Mouse (Mus musculus): ENCODE data around the gene Prss35.

The Prss35 gene

GRCm38 (mm10) chr9:86742959-86743911 is at the start of gene Prss35:
Prss35 (plus strand) TSS chr9:86743649.
- in situ Hi-C loops (cut with MseI, MboI), result no loop called here

GRCm38 (mm10) chr9:86693935-86694334 is 49.5 kb upstream of the Prss35 start:
- in situ Hi-C loops (cut with MseI, MboI), result no loop called here

- in situ Hi-C loops (cut with MseI, MboI), result no loop called here
These were observed 48.8 kb upstream of the Prss35 start for GRCm38 (mm10) chr9:86694644-86695043.

- in situ Hi-C loops (cut with MseI, MboI), result no loop called here
These were observed 48.1 kb upstream of the Prss35 start for GRCm38 (mm10) chr9:86695199-86695817.

GRCm38 (mm10) chr9:86695818-86696261 is 47.6 kb upstream of the Prss35 start, which contains the start of gene Me1:
Me1 (minus strand) TSS chr9:86695953.
- in situ Hi-C loops (cut with MseI, MboI), result no loop called here

GRCm38 (mm10) chr9:86701264-86701663 is 42.2 kb upstream of the Prss35 start:
- in situ Hi-C loops (cut with MseI, MboI), result no loop called here

- in situ Hi-C loops (cut with MseI, MboI), result no loop called here
These were observed 41.6 kb upstream of the Prss35 start for GRCm38 (mm10) chr9:86701844-86702243.

- in situ Hi-C loops (cut with MseI, MboI), result no loop called here
These were observed 36.0 kb upstream of the Prss35 start for GRCm38 (mm10) chr9:86707431-86707830.

GRCm38 (mm10) chr9:86708921-86709320 is 34.5 kb upstream of the Prss35 start:
- in situ Hi-C loops (cut with MseI, MboI), result no loop called here

GRCm38 (mm10) chr9:86710091-86710634 is 33.3 kb upstream of the Prss35 start:
- in situ Hi-C loops (cut with MseI, MboI), result no loop called here

GRCm38 (mm10) chr9:86712648-86713047 is 30.8 kb upstream of the Prss35 start:
- in situ Hi-C loops (cut with MseI, MboI), result no loop called here

- in situ Hi-C loops (cut with MseI, MboI), result no loop called here
These were observed 29.4 kb upstream of the Prss35 start for GRCm38 (mm10) chr9:86714089-86714488.

GRCm38 (mm10) chr9:86716540-86716939 is 26.9 kb upstream of the Prss35 start:
- in situ Hi-C loops (cut with MseI, MboI), result no loop called here

GRCm38 (mm10) chr9:86717119-86717518 is 26.3 kb upstream of the Prss35 start:
- in situ Hi-C loops (cut with MseI, MboI), result no loop called here

- in situ Hi-C loops (cut with MseI, MboI), result no loop called here
These were observed 23.2 kb upstream of the Prss35 start for GRCm38 (mm10) chr9:86720227-86720626.

GRCm38 (mm10) chr9:86720794-86721193 is 22.7 kb upstream of the Prss35 start:
- in situ Hi-C loops (cut with MseI, MboI), result no loop called here

GRCm38 (mm10) chr9:86725066-86725465 is 18.4 kb upstream of the Prss35 start:
- in situ Hi-C loops (cut with MseI, MboI), result no loop called here

GRCm38 (mm10) chr9:86725604-86726380 is 17.7 kb upstream of the Prss35 start:
- in situ Hi-C loops (cut with MseI, MboI), result no loop called here

- in situ Hi-C loops (cut with MseI, MboI), result no loop called here
These were observed 17.1 kb upstream of the Prss35 start for GRCm38 (mm10) chr9:86726381-86726720.

- in situ Hi-C loops (cut with MseI, MboI), result no loop called here
These were observed 15.1 kb upstream of the Prss35 start for GRCm38 (mm10) chr9:86728214-86728814.

- in situ Hi-C loops (cut with MseI, MboI), result no loop called here
These were observed 14.4 kb upstream of the Prss35 start for GRCm38 (mm10) chr9:86729084-86729483.
